Mouse (Mus musculus): Measurements from ENCODE around the gene Ube2t.

DNA sequence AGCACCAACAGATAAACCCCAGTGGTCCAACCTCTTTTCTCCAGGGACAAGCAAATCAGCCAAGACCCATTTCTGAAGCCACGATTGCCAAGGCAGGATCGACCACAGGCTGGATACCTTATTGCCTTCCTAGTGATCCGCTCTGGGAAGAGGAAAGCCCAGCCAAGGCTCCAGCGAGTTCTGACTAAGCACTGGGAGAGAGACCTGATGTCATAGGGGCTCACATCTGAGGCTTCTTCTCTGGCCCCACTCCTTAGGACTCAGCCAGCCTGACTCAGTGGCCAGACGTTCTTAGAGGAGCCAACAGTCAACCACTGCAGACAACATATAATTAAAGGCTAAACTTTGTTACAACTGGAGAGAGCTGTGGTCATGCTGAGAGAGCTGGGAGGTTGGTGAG is 59.6 kb downstream of the Ube2t start:
- no peak for TF ChIP-seq POLR2A (IDR thresholded peaks at IDR 0.05; ENCODE audit: insufficient read depth, low read length)
- TF ChIP-seq CTCF (IDR thresholded peaks at IDR 0.05; ENCODE audit: low read depth, low read length) = no peak
- TF ChIP-seq EP300 (IDR thresholded peaks at IDR 0.05; ENCODE audit: insufficient read depth, low read depth, low read length) = no peak
